Mouse (Mus musculus) small intestine, adult 2 months (tissue): Measurements from ENCODE around the gene Mindy2.

ENCODE experiments used
- CTCF ChIP-seq: fragments of 200-500 bp; IDR thresholded peaks from 2 replicates; pipeline ENCODE4 v1.5.1; 2012; ENCODE audit warnings: low read depth, mild to moderate bottlenecking, control low read depth, inconsistent platforms, low read length, moderate library complexity, mixed read lengths; ENCODE audit not compliant: insufficient replicate concordance, insufficient read length; ENCODE audit errors: extremely low read depth
- POLR2A ChIP-seq: fragments of 200-500 bp; IDR thresholded peaks from 2 replicates; pipeline ENCODE4 v1.6.1; 2012; ENCODE audit warnings: low read depth, mild to moderate bottlenecking, control low read depth, inconsistent platforms, low read length, moderate library complexity

DNA sequence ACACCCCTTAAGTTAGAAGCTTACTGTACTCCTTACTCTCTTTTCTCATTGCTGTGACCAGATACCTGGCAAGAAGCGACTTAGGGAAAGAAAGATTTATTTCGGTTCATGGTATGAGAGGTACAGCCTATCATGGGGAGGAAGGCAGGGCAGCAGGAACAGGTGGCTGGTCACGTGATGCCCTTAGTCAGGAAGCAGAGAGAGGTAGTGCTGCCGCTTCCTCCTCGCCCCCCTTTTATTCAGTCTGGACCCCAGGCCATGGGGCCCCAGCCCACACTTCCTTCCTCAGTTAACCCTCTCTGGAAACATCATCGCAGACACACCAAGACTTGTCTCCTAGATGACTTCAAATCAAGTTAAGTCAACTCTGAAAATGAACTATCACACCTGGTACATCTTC is 14.3 kb upstream of the Mindy2 start:
- TF ChIP-seq CTCF = no peak
- no peak for TF ChIP-seq POLR2A
